Mouse (Mus musculus) spleen, adult 12 weeks (tissue): Measurements from ENCODE around the gene Csmd2.

Source experiments
- DNase-seq: peaks from one replicate; pipeline ENCODE4 v3.0.0; 2022; ENCODE audit warnings: low spot score

The Csmd2 gene

GRCm38 (mm10) chr4:128141161-128142101 lies 153.8 kb downstream of the Csmd2 start:
- no peak for DNase-seq

- DNase-seq = no peak
These were observed 154.6 kb downstream of the Csmd2 start for GRCm38 (mm10) chr4:128142279-128142678.

GRCm38 (mm10) chr4:128143147-128143546 lies 155.5 kb downstream of the Csmd2 start:
- DNase-seq = no peak

- DNase-seq = no peak
These were observed 161.9 kb downstream of the Csmd2 start for GRCm38 (mm10) chr4:128149524-128149923.

- DNase-seq = no peak
These were observed 164.4 kb downstream of the Csmd2 start for GRCm38 (mm10) chr4:128152066-128152465.

GRCm38 (mm10) chr4:128153144-128153543 lies 165.5 kb downstream of the Csmd2 start:
- DNase-seq = no peak

- DNase-seq = no peak
These were observed 167.6 kb downstream of the Csmd2 start for GRCm38 (mm10) chr4:128155226-128155625.

GRCm38 (mm10) chr4:128160656-128161055 lies 173.0 kb downstream of the Csmd2 start:
- DNase-seq = no peak

- DNase-seq = no peak
These were observed 182.5 kb downstream of the Csmd2 start for GRCm38 (mm10) chr4:128170181-128170580.

GRCm38 (mm10) chr4:128171233-128171632 lies 183.6 kb downstream of the Csmd2 start:
- DNase-seq = no peak

GRCm38 (mm10) chr4:128171701-128172100 lies 184.0 kb downstream of the Csmd2 start:
- DNase-seq = no peak

GRCm38 (mm10) chr4:128178974-128179373 lies 191.3 kb downstream of the Csmd2 start:
- DNase-seq = no peak

GRCm38 (mm10) chr4:128179581-128179980 lies 191.9 kb downstream of the Csmd2 start:
- no peak for DNase-seq

GRCm38 (mm10) chr4:128184747-128185146 lies 197.1 kb downstream of the Csmd2 start:
- no peak for DNase-seq

- no peak for DNase-seq
These were observed 206.8 kb downstream of the Csmd2 start for GRCm38 (mm10) chr4:128194454-128194853.

GRCm38 (mm10) chr4:128217991-128218595 lies 230.4 kb downstream of the Csmd2 start:
- no peak for DNase-seq

- no peak for DNase-seq
These were observed 236.8 kb downstream of the Csmd2 start for GRCm38 (mm10) chr4:128224453-128224852.

- no peak for DNase-seq
These were observed 240.0 kb downstream of the Csmd2 start for GRCm38 (mm10) chr4:128227377-128228316.

GRCm38 (mm10) chr4:128233458-128233857 lies 245.8 kb downstream of the Csmd2 start:
- no peak for DNase-seq

GRCm38 (mm10) chr4:128239113-128239512 lies 251.5 kb downstream of the Csmd2 start:
- DNase-seq = no peak

- no peak for DNase-seq
These were observed 253.6 kb downstream of the Csmd2 start for GRCm38 (mm10) chr4:128241075-128241853.
